Mouse (Mus musculus): ENCODE data around the gene Rbpj. TPM values are rescaled to one million over a fixed set of nuclear protein-coding genes. Genes with fewer than 3 reads are reported as not detected.

The Rbpj gene
- polyA plus RNA-seq, 2 experiments: 49.7 to 57.3 TPM

DNA sequence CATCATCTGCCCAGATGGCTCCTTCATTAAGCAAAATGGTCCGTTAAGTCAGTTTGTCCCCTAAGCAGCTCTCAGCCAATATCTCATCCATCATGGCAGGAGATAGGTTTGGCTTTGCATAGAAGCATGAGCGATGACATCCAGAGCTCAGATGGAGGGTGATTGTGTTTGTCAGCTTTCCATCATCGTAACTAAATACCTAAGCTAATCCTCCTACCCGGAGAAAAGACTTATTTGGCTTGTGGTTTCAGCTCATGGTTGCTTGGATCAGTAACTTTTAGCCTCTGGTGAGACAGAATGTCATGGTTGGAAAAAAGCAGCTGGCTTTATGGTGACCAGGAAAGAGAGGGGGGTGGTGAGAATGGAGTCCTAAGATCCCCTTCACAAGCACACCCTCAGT is 33.5 kb upstream of the Rbpj start:
- WGBS: 84% methylated on average over 4 of the region's 4 CpGs
- no peak for ATAC-seq (ENCODE audit: low FRiP score, low read depth)
- Histone ChIP-seq H3K4me1 (ENCODE audit: control insufficient read depth, insufficient read depth, low read length) (no peaks in the 10 kb centered on the region), H3K4me3 (replicated peaks; ENCODE audit: low read length) (no peak overlapping the region), H3K9me3 (ENCODE audit: control insufficient read depth, low read length) (no peaks in the 10 kb centered on the region), H3K36me3 (ENCODE audit: control insufficient read depth, insufficient read depth, low read length) (no peaks in the 10 kb centered on the region), H3K4me2 (replicated peaks; ENCODE audit: low read depth, low read length, severe bottlenecking) (no peak overlapping the region), H3K9ac (ENCODE audit: low read depth, low read length, severe bottlenecking) (no peak overlapping the region), H3K27ac (replicated peaks; ENCODE audit: low read depth, low read length) (no peak overlapping the region), H3K27me3 (ENCODE audit: control insufficient read depth, insufficient read depth, low read length) (no peaks in the 10 kb centered on the region)
- no peak for TF ChIP-seq POLR2A (IDR thresholded peaks at IDR 0.05; ENCODE audit: borderline replicate concordance, extremely low read depth, insufficient read depth, insufficient read length)
- no peak for DNase-seq (ENCODE audit: low spot score)

GRCm38 (mm10) chr5:53436905-53437632 is 28.9 kb upstream of the Rbpj start:
- Histone ChIP-seq H3K9ac (ENCODE audit: low read depth, low read length, severe bottlenecking) (no peak overlapping the region), H3K27ac (replicated peaks; ENCODE audit: low read depth, low read length) (no peak overlapping the region), H3K36me3 (ENCODE audit: control insufficient read depth, insufficient read depth, low read length) (no peaks in the 10 kb centered on the region), H3K4me2 (replicated peaks; ENCODE audit: low read depth, low read length, severe bottlenecking) (no peak overlapping the region), H3K4me1 (ENCODE audit: control insufficient read depth, insufficient read depth, low read length) (no peaks in the 10 kb centered on the region), H3K9me3 (ENCODE audit: control insufficient read depth, low read length) (no peaks in the 10 kb centered on the region), H3K27me3 (ENCODE audit: control insufficient read depth, insufficient read depth, low read length) (no peaks in the 10 kb centered on the region), H3K4me3 (replicated peaks; ENCODE audit: low read length) (no peak overlapping the region)
- DNase-seq (ENCODE audit: low spot score) (no peak), ATAC-seq (ENCODE audit: low FRiP score, low read depth) (no peak)
- TF ChIP-seq POLR2A (IDR thresholded peaks at IDR 0.05; ENCODE audit: borderline replicate concordance, extremely low read depth, insufficient read depth, insufficient read length): no peak
- 84% methylated on average over 6 of the region's 6 CpGs for WGBS

- no peaks in the 10 kb centered on the region for H3K36me3 ChIP-seq (ENCODE audit: control insufficient read depth, insufficient read depth, low read length)
- H3K27me3 ChIP-seq (ENCODE audit: control insufficient read depth, insufficient read depth, low read length): no peaks in the 10 kb centered on the region
- 71% methylated on average over 4 of the region's 4 CpGs for WGBS
- H3K4me1 ChIP-seq (ENCODE audit: control insufficient read depth, insufficient read depth, low read length): no peaks in the 10 kb centered on the region
- no peak overlapping the region for H3K27ac ChIP-seq (replicated peaks; ENCODE audit: low read depth, low read length)
- ATAC-seq (ENCODE audit: low FRiP score, low read depth): no peak
- H3K9me3 ChIP-seq (ENCODE audit: control insufficient read depth, low read length): no peaks in the 10 kb centered on the region
- no peak overlapping the region for H3K4me3 ChIP-seq (replicated peaks; ENCODE audit: low read length)
- no peak overlapping the region for H3K4me2 ChIP-seq (replicated peaks; ENCODE audit: low read depth, low read length, severe bottlenecking)
- no peak for TF ChIP-seq POLR2A (IDR thresholded peaks at IDR 0.05; ENCODE audit: borderline replicate concordance, extremely low read depth, insufficient read depth, insufficient read length)
- no peak overlapping the region for H3K9ac ChIP-seq (ENCODE audit: low read depth, low read length, severe bottlenecking)
- no peak for DNase-seq (ENCODE audit: low spot score)
These were observed 28.2 kb upstream of the Rbpj start for GRCm38 (mm10) chr5:53437767-53438166.

DNA sequence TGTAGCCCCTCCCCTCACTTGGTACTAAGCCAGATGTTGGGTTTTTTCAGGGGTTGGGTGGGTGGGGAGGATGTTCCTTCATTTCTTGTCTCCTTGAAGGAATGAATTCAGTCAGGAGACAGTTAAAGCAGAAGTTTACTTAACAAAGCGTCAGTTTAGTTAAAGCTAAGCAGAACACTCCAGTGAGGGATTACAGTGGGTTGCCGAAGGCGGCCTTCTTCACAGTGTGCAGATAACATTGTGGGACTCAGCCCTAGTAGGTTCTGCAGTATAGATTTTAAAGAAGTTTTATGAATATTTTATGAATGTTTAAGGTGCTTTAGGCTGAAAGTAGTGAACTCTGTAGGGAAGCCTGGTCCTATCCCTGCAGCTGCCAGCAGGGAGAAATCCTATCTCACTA is 27.7 kb upstream of the Rbpj start:
- no peak for TF ChIP-seq POLR2A (IDR thresholded peaks at IDR 0.05; ENCODE audit: borderline replicate concordance, extremely low read depth, insufficient read depth, insufficient read length)
- Histone ChIP-seq H3K36me3 (ENCODE audit: control insufficient read depth, insufficient read depth, low read length) (no peaks in the 10 kb centered on the region), H3K9me3 (ENCODE audit: control insufficient read depth, low read length) (no peaks in the 10 kb centered on the region), H3K9ac (ENCODE audit: low read depth, low read length, severe bottlenecking) (no peak overlapping the region), H3K4me3 (replicated peaks; ENCODE audit: low read length) (no peak overlapping the region), H3K27me3 (ENCODE audit: control insufficient read depth, insufficient read depth, low read length) (no peaks in the 10 kb centered on the region), H3K27ac (replicated peaks; ENCODE audit: low read depth, low read length) (no peak overlapping the region), H3K4me2 (replicated peaks; ENCODE audit: low read depth, low read length, severe bottlenecking) (no peak overlapping the region), H3K4me1 (ENCODE audit: control insufficient read depth, insufficient read depth, low read length) (no peaks in the 10 kb centered on the region)
- ATAC-seq (ENCODE audit: low FRiP score, low read depth): no peak
- 78% methylated on average over 3 of the region's 3 CpGs for WGBS
- DNase-seq (ENCODE audit: low spot score): no peak

DNA sequence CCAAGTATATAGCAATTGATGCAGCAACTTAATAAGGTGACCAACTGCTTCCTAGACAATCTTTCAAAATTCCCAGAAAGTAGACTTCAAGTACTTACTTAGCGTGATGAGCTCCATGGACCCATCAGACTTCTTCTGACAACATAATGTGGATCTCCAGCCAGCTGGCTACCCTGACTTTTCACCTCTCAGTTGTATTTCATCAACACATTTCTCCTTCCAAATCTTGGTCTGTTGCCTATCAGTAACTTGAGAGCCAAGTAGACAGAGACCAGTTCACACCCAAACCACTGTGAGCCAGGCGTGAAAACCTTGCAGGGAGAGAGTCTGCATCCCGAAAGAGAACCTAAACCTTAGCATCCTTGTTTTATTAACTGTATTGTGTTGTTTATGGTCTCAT is 26.3 kb upstream of the Rbpj start:
- H3K4me1 ChIP-seq (ENCODE audit: control insufficient read depth, insufficient read depth, low read length): no peaks in the 10 kb centered on the region
- WGBS: 65% methylated on average over 3 of the region's 3 CpGs
- no peaks in the 10 kb centered on the region for H3K36me3 ChIP-seq (ENCODE audit: control insufficient read depth, insufficient read depth, low read length)
- no peak overlapping the region for H3K4me2 ChIP-seq (replicated peaks; ENCODE audit: low read depth, low read length, severe bottlenecking)
- H3K4me3 ChIP-seq (replicated peaks; ENCODE audit: low read length): no peak overlapping the region
- no peaks in the 10 kb centered on the region for H3K9me3 ChIP-seq (ENCODE audit: control insufficient read depth, low read length)
- TF ChIP-seq POLR2A (IDR thresholded peaks at IDR 0.05; ENCODE audit: borderline replicate concordance, extremely low read depth, insufficient read depth, insufficient read length): no peak
- H3K27ac ChIP-seq (replicated peaks; ENCODE audit: low read depth, low read length): no peak overlapping the region
- no peak overlapping the region for H3K9ac ChIP-seq (ENCODE audit: low read depth, low read length, severe bottlenecking)
- H3K27me3 ChIP-seq (ENCODE audit: control insufficient read depth, insufficient read depth, low read length): no peaks in the 10 kb centered on the region
- DNase-seq (ENCODE audit: low spot score): no peak
- ATAC-seq (ENCODE audit: low FRiP score, low read depth): no peak

Data from limb, embryonic 14.5 days (tissue).